Mouse (Mus musculus) layer of hippocampus, adult 18-20 months (tissue): ENCODE data around the gene Fa2h. TPM values are rescaled to one million over a fixed set of nuclear protein-coding genes. Genes with fewer than 3 reads are reported as not detected.
"Not testable (repeated sequence)": the region's sequence is repeated elsewhere in the genome, so short reads cannot be mapped to it uniquely, and the experiment has no call there.

Experiments used
- DNase-seq, 2 experiments: peaks; one replicate each; pipeline ENCODE4 v3.0.0; 2022; ENCODE audit warnings: low spot score in 2 of 2
- total RNA-seq, 2 experiments: library from RNA; stranded (reverse); gene quantifications; 2 replicates each; pipeline ENCODE4 v1.2.3; 2021

Fa2h gene
- total RNA-seq, 2 experiments from 2014 or later = 22.8 to 25.6 TPM

DNA sequence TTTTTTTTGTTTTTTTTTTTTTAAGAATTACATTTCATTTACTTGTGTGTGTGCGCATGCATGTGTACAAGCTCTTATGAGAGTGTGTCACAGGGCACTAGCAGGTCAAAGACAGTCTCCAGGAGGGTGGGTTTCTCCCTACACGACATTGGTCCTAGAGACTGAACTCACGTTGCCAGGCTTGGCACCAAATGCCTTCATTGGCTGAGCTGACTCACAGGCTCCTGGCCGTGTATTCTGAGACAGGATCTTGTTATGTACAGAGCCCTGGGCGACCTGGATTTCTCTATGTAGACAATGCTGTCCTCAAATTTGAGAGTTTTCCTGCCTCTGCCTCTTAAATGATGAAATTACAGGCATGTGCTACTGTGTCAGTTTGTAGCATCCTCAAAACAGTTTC, 33.7 kb downstream of the Fa2h start:
- no peak for DNase-seq

DNA sequence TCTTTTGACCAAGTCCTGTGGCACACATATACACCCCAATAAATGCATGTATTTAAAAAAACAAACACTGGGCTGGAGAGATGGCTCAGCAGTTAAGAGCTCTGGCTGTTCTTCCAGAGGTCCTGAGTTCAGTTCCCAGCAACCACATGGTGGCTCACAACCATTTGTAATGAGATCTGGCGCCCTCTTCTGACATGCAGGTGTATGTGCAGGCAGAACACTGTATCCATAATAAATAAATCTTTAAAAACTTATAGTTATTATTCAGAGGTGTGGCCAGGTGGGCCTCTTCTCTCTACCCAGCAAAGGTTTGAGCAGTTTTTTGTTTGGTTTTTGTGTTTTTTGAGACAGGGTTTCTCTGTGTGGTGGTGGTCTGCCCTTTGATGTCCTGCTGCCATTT, 34.7 kb downstream of the Fa2h start:
- DNase-seq = no peak

- DNase-seq = no peak
Measured at GRCm38 (mm10) chr8:111357433-111357832, 36.2 kb downstream of the Fa2h start.

DNA sequence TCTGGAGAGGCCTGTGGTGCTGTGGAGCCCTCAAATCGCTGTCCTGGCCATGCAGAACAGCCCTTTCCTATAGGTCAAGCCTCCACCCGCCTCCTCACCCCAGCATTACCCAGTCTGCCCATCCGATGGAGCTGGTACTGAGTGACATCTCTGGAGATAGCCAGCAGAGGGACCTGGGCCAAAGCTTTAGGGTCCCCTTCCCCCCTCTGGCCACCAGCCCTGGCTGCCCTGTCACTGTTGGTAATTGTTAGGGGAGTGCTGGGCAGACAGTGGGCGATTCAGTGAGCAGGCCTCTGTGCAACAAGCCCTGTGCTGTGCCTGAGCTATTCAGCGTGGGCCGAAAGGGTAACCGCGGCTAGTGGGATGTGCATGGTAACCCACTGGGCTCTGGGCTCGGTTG, 40.1 kb downstream of the Fa2h start:
- peak; percentile 40 to 71 for DNase-seq

- no peak for DNase-seq
Measured at GRCm38 (mm10) chr8:111352289-111352688, 41.3 kb downstream of the Fa2h start.

GRCm38 (mm10) chr8:111350577-111350976, 43.0 kb downstream of the Fa2h start:
- DNase-seq = no peak

- peak; percentile 39 to 87 for DNase-seq
Measured at GRCm38 (mm10) chr8:111343225-111343624, 50.4 kb downstream of the Fa2h start.

DNA sequence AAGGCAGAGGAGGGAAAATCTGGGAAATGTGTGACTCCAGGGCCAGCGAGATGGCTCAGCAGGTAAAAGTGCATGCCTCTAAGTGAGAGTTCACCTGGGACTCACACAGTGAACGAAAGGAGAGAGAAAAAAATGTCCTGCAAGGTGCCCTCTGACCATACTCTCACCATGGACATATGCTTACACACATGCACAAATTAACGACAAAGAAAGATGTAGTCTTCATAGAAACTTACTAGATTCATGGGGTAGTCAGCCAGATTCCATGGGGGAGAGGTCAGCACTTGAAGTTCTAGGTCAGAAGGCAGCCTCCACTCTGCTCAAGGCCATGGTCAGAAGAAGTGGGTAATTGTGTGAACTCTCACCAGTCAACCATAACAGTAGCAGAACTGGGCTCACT, 53.4 kb downstream of the Fa2h start:
- DNase-seq = no peak

DNA sequence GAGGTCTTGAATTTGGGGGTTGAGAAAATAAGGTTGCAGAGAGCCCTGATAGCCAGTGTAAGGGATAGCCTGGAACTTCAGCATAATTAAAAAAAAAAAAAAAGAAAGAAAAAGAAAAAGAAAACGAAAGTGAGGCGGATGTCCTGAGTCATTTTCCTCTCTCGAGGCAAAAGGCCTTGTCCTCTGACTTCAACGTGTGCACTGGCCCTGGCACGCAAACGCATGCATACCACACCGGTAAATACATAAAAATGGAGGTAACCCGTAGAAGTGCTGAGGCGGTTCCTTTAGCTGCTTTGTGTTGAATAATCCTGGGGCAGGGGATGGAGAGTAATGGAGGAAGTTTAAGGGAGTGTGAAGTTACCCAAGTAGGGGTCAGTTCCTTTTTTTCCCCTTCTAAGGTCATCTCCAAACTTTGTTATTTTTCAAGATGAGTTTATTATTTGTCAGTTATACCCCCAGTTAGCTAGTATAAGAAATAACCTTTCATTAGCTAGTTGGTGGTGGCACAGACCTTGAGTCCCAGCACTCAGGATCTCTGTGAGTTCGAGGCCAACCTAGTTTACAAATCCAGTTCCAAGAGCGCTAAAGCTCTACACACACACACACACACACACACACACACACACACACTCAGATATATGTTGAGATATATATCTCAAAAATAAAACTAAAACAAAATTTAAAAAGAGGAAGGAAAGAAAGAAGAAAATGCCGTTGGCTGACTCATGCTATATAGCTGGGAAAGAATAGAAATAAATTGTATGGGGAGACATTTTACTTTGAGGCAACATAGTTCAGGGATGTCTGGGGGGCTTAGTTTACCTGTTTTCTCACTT, 55.0 kb downstream of the Fa2h start:
- DNase-seq = no peak

- DNase-seq = no peak
Measured at GRCm38 (mm10) chr8:111337890-111338347, 55.7 kb downstream of the Fa2h start, which contains the start of gene Mlkl. Gene Mlkl, minus strand, starts transcription at chr8:111338177.

- no peak for DNase-seq
Measured at GRCm38 (mm10) chr8:111337311-111337889, 56.2 kb downstream of the Fa2h start.

GRCm38 (mm10) chr8:111336692-111337091, 56.9 kb downstream of the Fa2h start:
- DNase-seq = no peak

DNA sequence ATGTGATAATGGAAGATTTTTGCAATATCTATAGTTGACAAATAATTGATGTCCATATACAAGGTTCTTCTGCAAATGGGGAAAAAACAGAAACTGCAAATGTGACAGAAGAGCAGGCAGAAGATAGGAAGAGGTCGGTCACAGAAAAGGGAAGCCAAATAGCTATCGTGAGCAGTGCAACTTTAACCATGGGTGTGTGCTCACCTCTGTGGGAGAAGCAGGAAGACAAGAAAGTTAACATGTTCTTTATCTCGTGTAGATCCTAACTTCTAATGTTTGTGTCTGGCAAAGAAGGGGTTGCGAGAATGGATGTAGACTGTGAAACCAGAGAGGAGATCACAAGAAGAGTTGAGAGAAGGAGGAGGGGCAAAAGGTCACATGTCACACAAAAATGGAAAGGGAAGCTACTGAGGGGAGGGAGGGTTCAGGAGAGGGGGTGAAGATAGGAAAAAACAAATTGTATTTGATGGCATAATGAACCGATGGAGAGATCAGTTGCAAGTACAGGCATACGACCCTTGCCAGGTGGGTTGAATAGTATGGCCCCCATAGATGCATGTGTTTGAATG, 68.3 kb downstream of the Fa2h start:
- no peak for DNase-seq

- no peak for DNase-seq
Measured at GRCm38 (mm10) chr8:111314729-111315128, 78.9 kb downstream of the Fa2h start.

DNA sequence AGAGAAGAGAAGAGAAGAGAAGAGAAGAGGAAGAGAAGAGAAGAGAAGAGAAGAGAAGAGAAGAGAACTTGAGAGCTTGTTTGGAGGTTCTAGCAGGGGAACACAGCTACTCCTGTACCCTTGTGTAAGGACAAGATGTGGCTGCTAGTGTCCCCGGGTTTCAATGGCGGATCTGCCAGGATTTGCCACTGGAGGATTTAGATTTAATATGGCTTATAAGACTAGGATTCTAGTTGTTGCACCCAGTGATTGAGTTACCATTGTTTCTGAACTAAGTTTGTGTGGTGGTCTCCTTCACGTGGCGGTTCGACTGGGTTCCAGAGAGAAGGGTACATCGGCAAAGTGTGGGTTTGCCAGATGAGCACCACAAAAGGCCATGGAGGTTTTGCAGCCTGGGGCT, 79.7 kb downstream of the Fa2h start:
- not testable (repeated sequence) for DNase-seq

DNA sequence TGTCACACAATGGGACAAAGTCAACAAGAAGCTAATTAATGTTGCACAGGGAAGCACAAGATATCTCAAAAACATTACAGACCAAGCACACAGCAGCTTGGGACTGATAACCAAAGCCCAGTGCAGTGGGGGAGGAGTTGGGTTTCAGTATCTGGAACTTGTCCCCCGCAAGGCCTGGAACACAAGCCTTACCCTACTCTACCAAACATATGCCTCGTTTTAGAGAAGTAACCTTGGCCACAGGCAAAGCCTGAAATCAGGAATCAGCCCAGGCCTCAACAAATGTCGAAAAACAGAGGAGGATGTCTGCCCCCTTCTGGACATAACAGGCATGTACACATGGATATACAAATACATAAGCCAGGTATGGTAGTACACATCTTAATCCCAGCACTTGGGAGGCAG, 80.9 kb downstream of the Fa2h start:
- no peak for DNase-seq

DNA sequence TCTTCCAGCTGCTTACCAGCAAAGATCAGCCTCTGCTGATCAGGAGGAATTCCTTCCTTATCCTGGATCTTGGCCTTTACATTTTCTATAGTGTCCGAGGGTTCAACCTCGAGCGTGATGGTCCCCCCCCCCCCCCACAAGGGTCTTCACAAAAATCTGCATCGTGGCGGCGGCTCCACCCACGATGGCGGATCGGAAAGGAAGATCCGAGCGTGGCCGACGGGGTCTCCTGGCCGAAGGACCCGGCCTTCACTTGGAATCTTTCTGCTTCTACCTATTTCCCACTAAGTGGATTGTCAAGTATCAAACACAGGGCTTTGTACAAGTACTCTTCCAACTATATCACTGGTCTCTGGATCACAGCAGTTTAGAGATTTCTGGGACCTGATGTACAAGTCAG, 83.6 kb downstream of the Fa2h start:
- not testable (repeated sequence) for DNase-seq

GRCm38 (mm10) chr8:111305031-111305730, 88.4 kb downstream of the Fa2h start:
- DNase-seq = no peak

DNA sequence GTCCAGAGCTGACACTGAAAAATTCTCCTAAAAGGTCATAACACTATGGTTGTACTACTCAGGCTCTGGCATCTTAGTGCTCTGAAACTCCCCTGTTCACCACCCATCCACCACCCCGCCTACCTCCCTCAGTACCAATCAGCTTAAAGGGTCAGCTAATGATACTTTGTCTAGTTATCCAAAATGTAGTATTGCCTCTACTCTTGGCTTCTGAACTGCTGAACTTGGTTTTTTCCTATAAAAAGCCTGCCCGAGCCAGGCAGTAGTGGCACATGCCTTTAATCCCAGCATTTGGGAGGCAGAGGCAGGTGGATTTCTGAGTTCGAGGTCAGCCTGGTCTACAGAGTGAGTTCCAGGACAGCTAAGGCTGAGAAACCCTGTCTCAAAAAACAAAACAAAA, 89.3 kb downstream of the Fa2h start:
- DNase-seq = no peak

DNA sequence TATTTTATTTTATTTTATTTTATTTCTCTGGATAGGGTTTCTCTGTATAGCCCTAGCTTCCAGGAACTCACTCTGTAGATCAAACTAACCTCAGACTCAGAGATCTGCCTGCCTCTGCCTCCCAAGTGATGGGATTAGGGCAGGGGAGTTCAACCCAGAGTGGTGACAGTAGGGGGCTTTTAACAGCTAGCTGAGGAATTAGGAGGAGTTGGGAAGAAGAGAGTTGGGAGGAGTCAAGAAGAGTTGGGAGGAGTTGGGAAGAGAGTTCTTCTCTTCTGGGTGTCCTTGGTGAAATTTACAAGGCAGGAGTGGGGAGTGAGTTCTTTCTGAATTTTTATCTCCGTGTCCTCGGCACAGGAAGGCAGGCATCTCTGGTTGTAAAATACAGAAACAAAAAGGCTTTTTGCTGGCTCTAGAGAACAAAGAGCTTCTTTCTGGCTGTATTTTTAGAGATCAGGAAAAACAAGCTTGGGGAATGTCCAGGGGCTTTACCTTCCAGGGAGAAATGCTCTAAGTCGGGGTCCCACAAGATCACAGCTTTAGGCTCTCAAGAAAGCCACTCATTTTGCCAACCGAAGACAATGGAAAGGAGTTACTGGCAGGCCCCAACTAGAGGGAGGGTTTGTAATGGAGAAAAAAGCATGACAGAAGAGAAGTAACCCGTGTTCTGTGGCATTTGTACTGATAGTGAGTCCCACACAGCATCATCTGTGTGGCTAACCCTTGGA, 90.4 kb downstream of the Fa2h start:
- not testable (repeated sequence) for DNase-seq
